Mouse (Mus musculus): ENCODE data around the gene Olfr633.
A peak's percentile ranks its signal among the peaks of the same experiment; 100 is the strongest.
"Not testable (repeated sequence)": the region's sequence is repeated elsewhere in the genome, so short reads cannot be mapped to it uniquely, and the experiment has no call there.

Gene Olfr633

DNA sequence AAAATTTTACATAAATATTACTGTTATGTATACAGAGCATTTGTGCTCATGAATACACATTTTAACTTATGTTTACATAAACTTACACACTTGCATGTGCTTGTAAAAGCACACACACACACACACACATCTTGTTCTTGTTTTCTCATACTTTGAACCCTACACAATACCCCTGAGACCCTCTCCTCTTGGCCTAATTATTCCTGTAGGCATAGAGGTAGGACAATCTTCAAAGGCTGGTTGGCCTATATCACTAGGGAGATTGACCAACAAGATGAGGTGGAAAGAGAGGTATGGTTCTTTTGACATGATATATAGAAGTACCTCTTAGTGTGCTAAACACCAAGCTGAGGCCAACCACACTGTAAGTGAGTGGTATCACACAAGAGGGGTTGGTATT lies at the start of gene Olfr633:
Olfr633 (plus strand) TSS at position 301 of the 400 bp plus-strand sequence.
- no peak for DNase-seq (ENCODE audit: low spot score)

DNA sequence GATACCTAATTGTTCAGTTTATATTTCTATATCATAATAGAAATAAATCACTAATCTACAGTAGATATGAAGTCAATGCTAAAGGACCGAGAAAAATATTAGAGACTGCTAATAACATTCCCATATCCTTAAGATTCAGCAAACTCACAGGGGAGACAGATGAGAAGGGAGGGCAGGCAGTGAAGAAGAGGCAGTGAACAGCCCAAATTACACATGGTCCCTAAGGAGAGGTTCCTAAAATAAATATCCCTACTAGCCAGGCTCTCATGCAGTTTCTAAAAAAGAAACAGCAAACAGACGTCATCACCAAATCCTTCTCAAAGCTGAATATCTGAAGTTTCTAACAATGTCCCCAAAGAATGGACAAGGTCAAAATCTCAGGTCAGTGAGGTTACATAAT lies 41.0 kb upstream of the Olfr633 start, which contains the start of gene Olfr65:
Olfr65 (plus strand) TSS at position 301 of the 400 bp plus-strand sequence.
- no peak for DNase-seq (ENCODE audit: low spot score)

DNA sequence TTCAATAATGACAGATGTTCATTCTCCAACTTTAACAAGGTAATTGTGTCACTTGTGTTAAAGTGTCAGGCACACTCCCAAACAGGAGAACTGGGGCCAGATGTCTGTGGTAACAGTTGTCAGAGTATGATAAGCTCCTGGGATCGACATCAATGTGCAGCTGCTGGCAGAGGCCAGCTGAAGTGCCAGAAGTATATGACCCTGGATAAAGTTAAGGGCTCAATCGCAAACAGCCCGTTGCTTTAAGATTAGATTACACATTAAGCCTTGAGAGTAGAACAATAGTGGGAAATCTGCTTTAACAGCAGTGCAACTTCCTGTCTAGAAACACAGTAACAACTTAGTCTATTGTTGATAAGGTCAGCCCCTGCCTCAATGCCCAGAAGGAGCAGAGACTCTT lies 34.2 kb upstream of the Olfr633 start:
- no peak for DNase-seq (ENCODE audit: low spot score)

DNA sequence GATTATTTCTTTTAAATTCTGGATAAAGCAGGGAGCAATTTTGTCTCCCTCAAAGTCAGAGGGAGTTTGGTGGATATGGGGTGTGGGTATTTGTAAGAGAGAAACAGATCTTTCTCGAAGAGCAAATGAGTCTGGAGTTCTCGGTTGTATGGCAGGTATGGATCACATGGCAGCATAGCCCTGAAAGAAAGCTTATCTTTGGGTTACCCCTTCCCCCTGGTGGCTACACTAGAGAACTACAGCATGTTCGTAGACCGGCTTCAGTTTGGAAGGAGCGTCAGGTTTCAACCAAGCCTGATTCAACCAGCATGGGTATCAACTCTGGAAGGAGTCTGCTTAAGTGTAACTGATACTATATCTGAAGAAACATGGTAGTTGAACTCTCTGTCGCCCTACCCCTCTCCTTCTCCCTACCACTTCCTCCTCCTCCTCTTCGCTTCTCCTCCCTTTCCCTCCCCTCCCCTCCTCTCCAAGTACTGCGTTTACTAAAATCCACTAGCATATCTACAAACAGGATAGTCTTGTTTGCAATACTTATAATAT lies 31.2 kb upstream of the Olfr633 start:
- DNase-seq (ENCODE audit: low spot score), result no peak

DNA sequence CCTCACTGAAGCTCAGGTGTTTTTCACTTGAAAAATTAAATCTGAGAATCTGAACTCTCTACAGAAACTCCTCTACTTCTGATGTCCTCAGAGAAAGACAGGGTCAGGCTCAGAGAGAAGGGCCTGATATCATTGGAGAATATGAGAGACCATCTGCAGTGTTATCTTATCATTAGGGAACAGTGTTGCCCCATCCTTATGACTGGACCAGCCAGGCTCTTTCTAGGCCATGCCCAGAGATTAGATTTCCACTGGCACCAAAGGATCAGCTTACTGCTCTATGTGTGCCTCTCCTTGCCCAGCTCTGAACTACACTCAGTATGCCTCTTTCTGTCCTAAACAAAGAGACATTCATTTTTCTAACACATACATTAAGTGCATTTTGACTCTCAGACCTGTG lies 28.9 kb upstream of the Olfr633 start:
- no peak for DNase-seq (ENCODE audit: low spot score)

DNA sequence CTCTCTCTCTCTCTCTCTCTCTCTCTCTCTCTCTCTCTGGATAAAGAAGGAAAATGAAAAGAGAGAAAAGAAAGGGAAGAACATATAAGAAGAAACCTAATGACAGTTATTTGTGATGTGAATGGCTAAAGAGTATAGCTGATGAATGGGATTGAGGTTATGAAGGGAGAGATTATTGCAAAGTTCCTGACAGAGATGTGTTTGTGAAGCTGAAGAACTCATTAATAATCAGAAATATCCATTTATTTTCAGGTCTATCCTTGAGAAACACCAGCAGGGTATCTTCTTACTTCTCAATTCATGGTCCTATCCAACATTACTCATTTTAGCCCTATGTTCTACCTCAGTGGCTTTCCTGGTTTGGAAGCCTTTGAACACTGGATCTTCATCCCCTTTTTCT lies 15.7 kb upstream of the Olfr633 start, which contains the start of gene Olfr631:
Olfr631 (plus strand) TSS at position 301 of the 400 bp plus-strand sequence.
- no peak for DNase-seq (ENCODE audit: low spot score)

DNA sequence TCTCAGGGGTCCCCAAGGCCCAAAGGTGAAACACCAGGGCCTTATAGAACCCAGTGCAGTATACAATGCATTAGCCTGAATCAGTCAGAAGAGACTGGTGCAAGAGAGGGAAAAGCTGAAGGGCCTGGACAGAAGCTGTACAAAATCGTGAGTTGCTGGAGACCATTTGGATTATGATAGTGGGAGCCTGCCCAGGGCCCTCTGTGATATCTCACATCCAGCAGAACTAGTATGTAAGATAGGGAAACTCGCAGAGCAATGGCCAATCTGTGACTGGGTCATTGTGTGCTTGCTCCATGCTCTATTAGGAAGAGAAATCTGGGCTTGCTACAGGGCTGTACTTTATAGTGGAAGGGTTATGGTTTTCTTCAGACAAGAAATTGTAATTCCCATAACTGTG lies 10.0 kb upstream of the Olfr633 start, which contains the start of gene Olfr632:
Olfr632 (plus strand) TSS at position 84 of the 400 bp plus-strand sequence.
- DNase-seq (ENCODE audit: low spot score), result no peak

DNA sequence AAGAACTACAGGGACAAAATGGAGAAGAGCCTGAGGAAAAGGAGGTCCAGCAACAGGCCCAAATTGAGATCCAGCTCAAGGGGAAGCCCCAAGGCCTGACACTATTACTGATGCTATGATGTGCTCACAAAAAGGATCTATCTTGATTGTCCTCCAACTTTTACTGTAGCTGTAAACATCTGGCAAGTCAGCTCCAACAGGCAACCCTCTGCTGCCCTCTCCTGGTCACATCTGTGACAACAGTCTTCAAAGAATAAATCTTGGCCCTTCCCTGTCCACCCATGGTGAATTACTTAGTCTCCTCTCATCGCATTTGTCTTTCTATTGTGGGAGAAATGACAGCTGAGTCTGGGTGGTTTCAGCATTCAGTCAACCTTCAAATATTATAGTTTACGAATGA lies 1.5 kb upstream of the Olfr633 start:
- DNase-seq (ENCODE audit: low spot score), result peak; percentile 15

DNA sequence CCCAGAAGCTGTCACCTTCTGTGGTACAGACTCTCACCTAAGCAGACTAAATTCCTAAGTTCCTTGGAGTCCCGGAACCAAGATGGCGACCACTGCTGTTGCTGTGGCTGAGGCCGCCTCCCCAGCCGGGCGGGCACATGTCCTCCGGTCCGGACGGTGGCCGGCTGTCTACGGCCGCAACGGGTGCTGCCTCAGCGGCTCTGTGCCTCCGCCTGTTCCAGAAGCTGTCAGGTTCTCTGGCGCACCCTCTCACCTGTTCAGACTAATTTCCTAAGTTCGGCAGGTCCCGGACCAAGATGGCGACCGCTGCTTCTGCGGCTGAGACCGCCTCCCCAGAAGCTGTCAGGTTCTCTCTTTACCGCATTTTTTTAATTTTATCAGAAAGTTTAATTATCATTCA lies 22.6 kb downstream of the Olfr633 start:
- not testable (repeated sequence) for DNase-seq (ENCODE audit: low spot score)

DNA sequence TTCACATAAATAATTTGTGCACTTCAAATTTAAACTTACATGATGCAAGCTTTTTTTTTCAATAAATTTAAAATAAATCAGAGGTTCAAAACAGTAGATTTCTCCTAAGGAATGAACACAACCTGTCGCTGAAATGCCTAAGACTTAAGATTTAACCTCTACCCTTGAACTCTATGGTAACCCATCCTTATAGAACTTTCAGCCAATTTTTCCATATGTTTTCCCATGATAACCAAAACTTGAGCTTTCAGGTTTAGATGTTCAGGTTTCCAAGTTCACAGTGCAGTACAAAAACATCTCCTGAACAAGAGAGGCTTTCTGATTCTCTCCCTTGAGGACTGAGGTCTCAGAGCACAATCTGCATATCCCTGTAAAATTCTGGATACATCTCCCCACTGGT lies 26.6 kb downstream of the Olfr633 start, which contains the start of gene Olfr635:
Olfr635 (plus strand) TSS at position 301 of the 400 bp plus-strand sequence.
- no peak for DNase-seq (ENCODE audit: low spot score)

DNA sequence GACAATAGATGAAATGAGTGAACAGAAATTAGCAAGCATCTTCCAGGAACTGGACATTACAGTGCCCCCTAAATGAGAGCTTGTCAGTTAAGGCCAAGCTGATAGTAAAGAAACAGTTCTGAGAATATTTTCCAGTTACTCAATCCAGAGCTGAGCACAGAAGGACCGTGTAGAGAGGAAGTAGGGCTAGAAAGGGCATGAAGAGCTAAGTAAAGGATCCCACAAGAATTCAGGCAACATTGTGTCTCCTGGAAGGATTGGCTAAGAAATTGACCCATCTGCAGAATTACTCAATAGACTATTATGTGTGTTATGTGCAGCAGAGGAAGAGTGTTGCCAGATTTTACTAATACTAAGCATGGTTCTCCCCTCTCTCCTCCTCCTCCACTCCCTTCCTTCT lies 27.5 kb downstream of the Olfr633 start:
- DNase-seq (ENCODE audit: low spot score), result no peak

DNA sequence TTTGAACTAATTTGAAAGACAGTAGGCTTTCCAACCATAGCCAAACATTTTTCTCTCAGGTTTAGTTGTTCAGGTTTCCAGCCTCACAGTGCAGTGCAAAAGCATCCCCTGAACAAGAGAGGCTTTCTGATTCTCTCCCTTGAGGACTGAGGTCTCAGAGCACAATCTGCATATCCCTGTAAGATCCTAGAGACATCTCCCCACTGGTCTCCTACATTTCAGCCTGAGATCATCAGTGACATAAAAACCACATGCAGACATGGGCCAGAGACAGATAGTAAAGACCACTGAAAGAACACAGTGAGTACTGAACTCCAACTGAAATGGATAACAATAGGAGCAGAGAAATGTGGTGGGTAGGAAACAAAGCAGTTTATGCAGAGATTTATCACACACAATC lies 54.2 kb downstream of the Olfr633 start, which contains the start of gene Olfr638:
Olfr638 (plus strand) TSS at position 301 of the 400 bp plus-strand sequence.
- no peak for DNase-seq (ENCODE audit: low spot score)
